Mouse (Mus musculus): Measurements from ENCODE around the gene Syngr1.

Gene Syngr1

DNA sequence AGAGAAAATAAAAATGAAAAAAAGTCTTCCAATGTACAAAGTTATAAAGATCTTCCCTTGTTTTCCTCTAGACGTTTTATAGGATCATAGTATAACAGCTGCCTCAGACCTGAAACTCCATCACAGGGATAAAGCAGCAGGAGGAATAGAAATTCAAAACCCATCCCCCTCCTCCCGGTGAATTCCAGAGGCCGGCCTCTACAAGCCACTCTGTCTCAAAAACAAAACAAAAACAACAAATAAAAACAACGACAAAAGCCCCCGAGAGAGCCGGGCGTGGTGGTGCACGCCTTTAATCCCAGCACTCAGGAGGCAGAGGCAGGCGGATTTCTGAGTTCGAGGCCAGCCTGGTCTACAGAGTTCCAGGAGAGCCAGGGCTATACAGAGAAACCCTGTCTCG is 979 bp upstream of the Syngr1 start:
- DNase-seq (ENCODE audit: low spot score): no peak

DNA sequence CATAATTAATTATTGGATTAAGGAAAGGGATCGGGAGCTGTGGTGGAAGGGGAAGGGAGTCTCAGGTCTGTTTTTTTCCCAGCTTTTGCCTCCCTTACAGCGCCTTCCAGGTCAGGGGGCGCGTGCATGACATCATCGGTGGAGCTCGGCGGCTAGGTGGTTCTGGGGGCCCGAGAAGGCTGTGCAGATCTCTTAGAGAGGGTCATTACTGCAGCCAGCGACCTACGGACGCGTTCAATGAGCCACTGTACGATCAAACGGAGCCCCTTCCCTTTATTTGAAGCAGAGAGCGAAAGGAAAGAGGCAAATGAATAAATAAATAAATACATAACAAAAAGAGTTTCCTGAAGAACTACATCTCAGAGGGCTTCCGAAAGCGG is 403 bp upstream of the Syngr1 start:
- peak; percentile 78 for DNase-seq (ENCODE audit: low spot score)

DNA sequence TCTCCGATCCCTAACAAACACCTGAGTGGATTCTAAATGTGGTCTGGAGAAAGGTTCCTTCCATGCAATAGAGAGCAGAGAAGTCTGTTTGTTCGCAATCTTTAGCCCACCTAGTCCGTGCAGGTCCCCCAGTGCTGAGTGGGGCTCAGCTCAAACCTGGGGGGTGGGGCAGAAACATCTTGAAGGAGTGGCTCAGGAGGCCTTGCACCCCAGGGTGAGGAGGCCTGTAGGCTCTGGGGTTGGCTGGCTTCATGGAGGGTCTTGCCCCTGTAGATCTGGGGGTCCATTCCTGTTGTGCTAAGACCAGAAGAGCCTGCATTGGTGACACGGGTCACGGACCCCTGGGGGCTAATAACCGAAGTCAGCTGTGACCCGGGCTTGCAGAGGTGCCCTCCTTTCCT is 907 bp downstream of the Syngr1 start:
- DNase-seq (ENCODE audit: low spot score): no peak

DNA sequence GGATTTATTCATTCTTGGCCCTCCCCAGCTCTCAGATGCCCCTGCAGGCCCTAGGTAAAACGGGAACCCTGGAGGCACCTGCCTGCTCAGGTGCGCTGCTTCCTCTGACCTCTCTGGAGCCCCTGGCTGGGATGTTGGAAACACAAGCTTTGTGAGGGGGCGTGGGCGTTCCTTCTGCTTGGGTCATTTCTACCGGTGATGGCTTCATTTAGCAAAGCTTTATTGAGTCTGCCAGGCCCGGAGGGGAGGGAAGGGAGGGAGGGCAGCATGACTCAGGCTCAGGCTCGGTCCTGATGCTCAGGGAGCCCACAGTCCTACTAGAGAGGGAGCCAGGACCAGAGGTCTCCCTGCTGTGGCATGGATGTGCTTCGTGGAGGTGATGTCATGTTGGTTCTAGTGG is 1.5 kb downstream of the Syngr1 start:
- DNase-seq (ENCODE audit: low spot score): peak; percentile 87

DNA sequence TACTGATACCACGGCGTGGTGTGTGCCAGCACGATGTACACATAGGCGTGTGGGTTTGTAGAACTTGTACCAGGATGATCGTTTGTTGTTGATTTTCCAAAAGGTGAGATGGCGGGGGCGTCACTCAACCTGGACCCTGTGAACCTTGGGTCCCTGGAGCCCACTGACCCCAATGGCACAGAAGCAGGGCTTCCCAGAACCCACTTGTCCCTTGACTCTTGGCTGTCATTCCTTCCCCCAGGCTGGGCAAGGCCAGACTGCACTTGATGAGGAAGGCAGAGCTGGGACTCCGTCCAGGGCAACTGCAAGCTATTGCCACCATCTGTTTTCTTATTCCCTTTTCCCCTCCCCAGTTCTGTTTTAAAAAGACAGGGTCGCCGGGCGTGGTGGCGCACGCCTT is 3.1 kb downstream of the Syngr1 start:
- no peak for DNase-seq (ENCODE audit: low spot score)

DNA sequence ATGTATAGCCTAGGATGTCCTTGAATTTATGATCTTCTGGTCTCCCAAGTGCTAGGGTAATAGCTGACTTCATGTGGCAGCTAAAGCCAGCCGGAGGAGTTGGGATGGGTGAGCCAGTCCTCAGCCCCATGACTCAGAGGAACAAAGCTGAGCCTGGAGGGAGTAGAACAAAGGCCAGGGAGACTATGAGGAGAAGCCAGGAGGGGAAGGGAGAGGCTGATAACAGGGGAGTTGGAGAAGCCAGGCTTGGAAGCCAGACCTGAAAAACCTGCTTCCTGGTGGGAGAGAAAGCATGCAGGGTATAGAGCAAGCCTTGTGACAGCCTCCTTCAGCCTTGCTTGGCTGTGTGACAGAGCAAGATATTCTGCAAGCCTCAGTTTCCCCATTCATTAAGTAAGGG is 4.5 kb downstream of the Syngr1 start:
- peak; percentile 43 for DNase-seq (ENCODE audit: low spot score)

DNA sequence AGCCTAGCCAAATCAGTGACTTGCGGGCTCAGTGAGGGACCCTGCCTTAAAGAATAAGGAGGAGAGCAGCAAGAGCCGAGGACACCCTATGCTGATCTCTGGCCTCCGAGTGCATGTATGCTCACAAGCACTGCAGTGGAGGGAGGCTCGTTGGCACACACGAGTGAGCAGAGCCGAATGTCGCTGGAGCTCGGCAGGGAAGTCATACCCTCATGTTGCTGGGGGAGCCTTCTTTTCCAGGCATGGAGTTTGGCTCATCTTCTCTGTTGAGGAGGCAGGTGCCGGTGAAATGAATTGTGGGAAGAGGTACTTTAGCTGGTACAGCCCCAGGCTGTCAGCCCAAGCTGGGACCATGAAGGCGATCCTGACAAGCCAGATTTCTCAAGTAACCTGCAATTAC is 5.3 kb downstream of the Syngr1 start:
- no peak for DNase-seq (ENCODE audit: low spot score)

DNA sequence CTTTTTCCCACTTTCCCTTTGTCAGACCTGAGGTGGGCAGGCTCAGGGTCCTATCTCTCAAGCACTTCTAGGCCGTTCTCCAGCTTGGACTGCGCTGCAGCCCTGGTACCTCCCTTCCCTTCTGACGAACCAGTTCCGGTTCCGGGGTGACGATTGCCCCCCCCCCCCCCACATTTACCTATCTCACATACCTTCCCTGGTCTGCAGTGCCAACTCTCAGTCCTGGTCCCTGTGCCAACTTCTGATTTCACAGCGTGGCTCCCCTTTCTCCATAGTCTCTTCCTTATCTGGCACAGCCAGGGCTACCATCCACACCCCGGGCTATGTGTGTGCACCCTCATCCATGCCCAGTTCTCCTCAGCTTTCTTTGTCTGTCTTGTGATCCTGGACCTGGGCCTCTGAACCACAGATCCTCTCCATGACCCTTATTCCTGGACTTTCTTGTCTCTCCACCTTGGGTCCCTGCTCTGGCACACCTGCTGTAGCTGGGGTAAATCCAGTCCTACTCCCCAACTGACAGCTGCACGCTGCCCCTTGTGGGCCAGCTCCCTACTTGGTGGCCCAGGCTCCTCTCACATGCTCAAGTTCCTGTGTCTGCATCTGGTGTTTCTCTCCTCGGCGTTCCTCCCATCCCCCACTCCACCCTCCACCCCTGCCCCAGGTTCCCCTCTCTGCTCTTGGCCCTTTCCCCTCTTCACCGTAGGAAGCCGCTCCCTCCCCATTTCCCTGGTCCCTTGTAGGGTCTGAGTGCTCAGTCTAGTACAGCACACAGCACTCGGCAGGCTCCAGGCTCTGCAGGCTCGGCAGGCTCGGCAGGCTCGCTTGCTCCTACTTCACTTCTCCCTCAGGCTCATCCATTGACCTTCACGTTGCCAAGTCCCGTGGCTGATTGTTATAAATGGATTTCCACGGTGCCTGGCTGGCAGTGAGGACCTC is 6.1 kb downstream of the Syngr1 start:
- peak; percentile 87 for DNase-seq (ENCODE audit: low spot score)

DNA sequence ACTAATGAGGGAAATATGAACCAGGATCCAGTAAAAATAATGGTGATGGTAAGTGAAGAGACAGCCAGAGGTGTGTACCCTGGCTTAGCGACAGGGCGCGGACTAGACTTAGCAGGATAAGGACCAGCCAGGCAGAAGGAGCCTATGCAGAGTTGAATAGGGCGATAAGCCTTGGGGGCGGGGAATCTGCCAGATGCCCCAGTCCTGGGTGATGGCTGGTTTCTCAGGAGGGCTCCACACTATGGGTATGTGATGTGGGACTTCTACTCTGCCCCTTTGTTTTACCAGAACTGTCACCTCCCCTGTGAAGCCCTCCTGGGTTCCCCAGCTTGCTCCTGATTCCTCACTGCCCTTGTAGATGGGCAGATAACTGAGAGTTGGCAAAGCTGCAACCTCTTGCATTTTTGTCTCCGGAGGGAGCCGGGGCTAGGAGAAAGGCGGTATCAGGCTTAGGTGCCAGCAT is 6.9 kb downstream of the Syngr1 start:
- peak; percentile 67 for DNase-seq (ENCODE audit: low spot score)

DNA sequence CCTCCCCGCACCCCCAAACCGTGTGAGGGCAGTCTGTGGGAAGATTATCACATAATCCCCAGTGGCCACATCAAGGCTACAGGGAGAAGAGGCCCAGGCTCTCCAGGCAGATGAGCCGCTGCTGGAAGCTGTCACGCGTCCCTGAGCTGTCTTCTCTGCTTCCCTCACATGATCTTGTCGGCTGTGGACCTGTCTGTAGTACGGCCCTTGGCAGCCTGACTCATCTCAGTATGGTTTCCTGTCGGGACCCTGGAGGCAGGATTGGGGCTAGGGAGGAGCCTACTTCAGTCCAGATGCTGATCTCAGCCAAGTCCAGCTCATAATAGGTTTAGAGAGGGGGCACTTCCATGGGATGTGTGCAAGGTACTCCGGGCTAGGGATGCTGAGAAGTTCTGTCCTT is 7.7 kb downstream of the Syngr1 start:
- DNase-seq (ENCODE audit: low spot score): peak; percentile 93

DNA sequence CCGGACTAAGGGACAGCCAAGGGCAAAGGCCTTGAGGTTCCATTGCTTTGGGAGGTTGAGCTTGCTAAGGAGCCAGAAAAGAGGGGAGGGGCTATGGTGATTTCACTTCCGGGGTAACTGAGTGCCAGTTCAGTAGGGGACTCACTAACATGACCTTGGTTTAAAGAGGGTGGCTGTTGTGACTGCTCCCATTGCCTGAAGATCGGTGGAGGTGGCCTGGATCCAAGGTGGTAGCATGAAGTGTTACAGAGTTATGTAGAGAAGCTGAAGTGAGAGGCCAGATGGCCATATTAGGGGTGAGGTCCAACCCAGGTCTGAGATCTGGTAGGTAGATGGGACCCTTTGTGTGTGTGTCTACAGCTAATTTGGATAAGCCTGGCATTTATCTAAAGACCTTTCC is 8.3 kb downstream of the Syngr1 start:
- peak; percentile 43 for DNase-seq (ENCODE audit: low spot score)

DNA sequence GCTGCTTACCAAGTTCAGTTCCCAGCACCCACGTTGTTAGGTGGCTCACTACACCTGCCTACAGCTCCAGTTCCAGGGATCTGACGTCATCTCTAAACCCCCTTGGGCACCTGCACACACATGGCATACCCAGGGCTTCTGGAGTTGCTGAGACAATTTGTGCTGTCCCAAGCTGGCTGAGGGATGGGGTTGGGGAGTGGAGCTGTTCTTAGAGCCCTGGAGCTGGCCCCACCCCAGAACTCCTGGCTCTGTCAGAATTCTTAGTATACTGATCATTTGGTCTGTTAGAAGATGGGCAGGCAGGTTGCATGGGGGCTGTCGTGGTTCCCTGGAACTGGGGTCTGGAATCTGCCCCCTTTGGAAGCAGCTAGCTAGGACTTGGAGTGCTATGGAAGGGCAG is 9.1 kb downstream of the Syngr1 start:
- no peak for DNase-seq (ENCODE audit: low spot score)

DNA sequence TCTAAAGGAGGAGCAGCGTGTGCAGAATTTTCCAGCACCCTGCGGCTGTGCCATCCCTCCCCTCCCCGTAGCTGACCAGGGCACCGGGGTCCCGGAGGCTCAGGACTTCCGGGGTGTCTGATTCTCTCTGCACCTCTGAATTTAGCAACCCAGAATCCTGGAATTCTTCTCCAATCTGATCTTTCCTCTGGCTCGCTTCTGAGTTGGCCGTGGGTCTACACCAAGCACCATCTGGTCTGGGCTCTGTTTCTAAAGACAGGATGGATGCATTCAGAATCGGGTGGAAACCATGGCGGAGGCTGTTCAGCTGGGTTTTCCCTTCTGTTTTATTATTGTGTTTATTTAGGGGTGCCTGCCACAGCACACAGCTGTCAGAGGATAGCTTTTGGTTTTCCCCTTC is 9.7 kb downstream of the Syngr1 start:
- no peak for DNase-seq (ENCODE audit: low spot score)

DNA sequence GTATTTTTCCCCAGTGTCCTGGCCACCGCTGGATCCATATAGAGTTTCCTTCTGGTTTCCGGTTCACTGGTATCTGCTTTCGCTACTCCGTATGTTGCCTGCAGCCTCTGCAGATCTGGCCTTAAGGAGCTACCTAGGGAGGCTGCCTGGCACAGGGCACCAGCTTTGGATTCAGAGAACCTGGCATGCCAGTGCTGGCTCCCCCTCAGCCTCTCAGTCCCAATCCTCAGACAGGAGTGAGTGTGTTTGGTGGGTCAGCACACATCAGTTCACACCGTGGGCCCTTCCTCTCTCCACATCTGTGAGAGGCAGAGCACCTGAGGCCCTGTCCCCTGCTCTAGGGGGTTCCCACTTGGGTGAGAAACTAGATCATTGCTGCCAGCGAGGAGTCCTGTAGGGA is 10.4 kb downstream of the Syngr1 start:
- DNase-seq (ENCODE audit: low spot score): no peak

DNA sequence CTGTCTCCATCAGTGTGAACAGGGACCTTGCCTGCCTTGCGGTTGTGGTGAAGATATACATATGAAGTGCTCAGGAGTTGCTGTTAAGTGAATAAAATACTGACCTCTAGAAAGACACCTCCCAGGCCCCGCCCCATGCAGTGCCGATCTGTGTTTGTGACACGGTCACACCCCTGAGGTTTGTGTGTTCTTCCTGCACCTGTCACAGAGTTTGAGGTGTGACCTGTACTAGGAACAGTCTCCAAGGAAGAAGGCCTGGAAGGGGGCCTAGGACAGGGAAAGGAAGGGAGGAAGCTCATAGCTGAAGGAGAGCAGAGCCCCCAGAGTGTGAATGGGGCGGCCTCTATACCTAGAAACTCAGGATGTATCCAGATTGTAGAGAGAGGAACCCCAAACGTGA is 11.4 kb downstream of the Syngr1 start:
- no peak for DNase-seq (ENCODE audit: low spot score)

DNA sequence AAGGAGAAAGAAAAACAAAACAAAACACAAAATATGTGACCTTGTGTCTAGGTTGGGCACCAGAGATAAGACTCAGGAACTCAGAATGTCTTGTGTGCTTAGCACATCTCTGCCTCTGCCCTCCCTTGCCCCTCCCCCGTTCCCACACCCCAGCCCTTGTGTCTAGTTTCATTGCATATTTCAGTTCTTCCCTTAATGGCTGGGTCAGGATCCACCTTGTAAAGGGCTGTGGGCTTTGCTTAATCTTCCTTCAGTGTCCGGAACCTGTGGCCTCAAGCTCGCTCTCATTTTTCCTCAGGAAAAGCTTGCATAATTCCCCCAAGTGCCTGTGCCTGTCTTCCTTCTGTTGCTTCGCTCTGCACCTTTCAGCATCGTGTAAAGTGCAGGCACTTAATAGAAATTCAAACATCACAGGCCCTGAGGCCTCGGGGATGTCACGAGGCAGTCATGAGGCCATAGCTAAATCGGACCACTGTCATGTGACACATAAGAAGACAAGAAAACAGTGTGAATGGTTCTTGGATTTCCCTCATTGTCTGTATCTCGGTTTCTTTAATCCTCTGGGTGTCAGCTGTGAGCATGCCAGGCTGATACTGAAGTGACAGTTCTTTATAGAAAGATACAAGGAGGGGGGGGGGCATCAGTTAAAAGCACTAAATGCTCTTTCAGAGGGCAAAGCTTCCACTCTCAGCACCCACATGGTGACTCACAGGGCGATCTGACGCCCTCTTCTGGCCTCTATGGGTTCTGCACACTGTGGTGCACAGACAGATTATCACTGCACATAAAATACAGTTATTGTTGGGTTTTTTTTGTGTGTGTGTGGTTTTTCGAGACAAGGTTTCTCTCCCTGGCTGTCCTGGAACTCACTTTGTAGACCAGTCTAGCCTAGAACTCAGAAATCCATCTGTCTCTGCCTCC is 14.6 kb downstream of the Syngr1 start:
- DNase-seq (ENCODE audit: low spot score): no peak

DNA sequence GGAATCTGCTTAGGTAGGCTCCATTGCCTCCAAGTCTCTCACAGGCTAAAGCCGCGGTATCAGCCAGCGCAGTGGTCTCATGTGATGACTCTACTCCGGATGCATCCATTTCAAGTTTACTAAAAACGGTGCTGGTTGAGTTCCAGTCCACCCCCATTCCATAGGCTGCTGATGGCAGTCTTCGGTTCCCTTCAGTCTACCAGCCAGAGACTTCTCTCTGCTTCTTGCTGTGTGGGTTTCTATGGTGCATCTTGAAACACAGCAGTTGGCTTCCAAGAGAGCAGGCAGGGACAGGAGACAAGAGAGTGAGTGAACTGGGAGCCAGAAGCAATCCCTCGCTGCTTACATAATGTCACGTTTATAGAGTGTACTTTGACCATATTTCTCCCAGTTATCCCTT is 16.0 kb downstream of the Syngr1 start:
- DNase-seq (ENCODE audit: low spot score): no peak

DNA sequence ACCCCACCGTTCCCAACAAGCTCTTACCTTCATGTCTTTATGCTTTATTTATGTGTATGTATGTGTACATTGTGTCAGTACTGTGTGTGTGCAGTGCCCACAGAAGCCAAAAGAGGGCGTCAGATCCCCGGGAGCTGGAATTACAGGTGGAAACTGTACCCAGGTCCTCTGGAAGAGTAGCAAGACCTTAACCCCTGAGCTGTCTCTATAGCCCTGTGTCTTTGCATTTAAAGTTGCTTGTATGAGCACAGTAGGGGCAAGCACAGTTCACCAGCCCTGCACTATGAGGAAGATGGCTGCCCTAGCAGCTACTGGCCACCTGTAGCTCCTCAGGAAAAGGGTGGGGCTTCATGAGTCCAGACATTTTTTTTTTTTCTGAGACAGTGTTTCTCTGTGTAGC is 16.4 kb downstream of the Syngr1 start:
- no peak for DNase-seq (ENCODE audit: low spot score)

DNA sequence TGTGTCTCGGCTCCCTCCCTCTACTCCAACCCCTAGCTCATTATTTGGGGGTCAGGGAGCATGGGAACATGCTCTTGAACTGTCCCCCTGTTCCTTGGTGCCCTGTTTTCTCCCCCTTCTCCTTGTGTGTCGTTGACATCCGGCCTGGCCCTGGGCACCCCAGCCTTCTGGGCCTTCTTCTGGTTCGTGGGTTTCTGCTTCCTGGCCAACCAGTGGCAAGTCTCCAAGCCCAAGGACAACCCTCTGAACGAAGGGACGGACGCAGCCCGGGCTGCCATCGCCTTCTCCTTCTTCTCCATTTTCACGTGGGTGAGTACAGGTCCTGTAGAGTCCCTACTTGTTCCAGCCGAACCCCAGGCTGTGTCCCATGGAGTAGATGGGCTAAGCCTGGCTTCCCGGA is 20.3 kb downstream of the Syngr1 start:
- DNase-seq (ENCODE audit: low spot score): no peak

DNA sequence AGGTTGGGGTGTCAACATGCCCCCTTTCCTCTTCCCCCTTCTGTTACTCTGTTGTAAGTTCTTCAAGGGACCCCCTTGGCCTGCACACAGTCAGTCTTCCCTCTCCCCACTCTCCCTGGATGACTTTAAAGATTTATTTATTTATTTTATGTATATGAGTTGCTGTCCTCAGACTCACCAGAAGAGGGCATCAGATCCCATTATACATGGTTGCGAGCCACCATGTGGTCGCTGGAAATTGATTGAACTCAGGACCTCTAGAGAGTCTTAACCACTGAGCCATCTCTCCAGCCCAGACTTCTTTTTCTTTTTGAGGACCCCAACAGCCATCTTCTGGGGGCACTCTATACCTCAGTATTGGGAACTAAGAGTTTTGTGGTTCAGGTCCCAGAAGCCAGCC is 21.4 kb downstream of the Syngr1 start:
- DNase-seq (ENCODE audit: low spot score): no peak

DNA sequence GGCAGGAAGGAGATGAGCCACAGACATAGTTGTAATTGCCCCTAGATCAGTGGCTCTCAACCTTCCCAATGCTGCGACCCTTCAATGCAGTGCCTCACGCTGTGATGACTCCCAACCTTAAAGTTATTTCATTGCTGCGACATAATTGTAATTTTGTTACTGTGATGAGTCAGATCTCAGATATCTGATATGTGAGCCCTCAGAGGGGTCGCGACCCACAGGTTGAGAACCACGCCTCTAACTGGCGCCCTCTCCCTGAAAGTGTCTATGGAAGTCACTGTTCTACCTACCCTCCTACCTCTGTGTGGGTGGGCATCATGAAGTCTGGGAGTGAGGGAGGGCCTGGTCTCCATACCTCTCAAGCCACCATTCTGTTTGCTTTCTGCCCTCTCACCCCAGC is 23.3 kb downstream of the Syngr1 start:
- no peak for DNase-seq (ENCODE audit: low spot score)

DNA sequence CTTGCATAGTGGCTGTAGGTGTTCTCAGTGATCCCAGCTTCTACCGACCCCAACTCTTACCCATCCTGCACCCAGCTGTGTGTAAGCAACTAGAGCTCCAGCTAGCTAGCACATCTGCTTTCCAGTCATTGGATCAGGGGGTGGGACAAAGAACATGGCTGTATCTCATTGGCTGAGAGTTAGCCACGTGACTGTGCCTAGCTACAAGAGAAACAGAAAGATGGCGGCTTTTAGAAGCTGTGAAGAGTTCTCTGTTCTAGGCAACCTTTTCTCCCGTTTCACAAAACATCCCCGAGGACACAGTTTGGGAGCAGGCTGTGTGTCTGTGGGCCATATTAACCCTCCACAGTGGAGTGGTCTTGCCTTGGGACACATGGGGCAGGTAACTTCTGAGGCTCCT is 24.1 kb downstream of the Syngr1 start:
- no peak for DNase-seq (ENCODE audit: low spot score)

Data from MN1 (cell line).